Mouse (Mus musculus) layer of hippocampus, adult 11-12 months (tissue): ENCODE measurements around the gene Smc3.
"Not testable (repeated sequence)": the region's sequence is repeated elsewhere in the genome, so short reads cannot be mapped to it uniquely, and the experiment has no call there.

Experiments
- DNase-seq: peaks from one replicate; pipeline ENCODE4 v3.0.0; 2022; ENCODE audit warnings: low spot score

Gene Smc3

DNA sequence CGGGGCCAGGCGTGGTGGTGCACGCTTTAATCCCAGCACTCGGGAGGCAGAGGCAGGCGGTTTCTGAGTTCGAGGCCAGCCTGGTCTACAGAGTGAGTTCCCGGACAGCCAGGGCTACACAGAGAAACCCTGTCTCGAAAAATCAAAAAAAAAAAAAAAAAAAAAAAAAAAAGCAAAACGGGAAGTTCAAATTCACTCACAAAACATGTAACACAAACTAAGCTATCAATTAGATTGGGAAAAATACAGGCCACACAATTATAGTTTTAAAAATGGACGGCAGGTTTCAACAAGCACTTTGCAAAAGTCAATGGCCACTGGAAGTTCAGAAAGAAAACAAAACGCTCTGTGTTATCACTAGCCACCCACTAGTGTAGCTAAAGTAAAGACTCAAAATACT is 56.2 kb downstream of the Smc3 start:
- DNase-seq, result not testable (repeated sequence)

DNA sequence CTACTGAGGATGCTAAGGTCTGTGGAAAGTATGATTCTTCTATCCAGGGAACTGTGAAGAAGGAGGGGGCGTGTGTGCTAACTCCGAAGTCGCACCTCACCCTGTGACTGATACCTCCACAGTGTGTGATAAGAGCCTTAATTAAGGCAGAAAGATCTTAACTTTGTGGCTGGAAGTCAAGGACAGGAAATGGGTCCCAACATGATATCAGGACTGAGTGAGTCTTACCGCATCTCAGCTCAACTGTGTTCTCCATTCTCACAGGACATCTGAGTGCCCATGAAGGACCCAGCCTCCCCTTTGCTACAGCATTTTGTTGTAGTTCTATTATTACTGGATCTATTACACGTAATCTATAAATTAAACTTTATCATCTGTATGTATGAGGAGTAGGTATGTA is 57.2 kb downstream of the Smc3 start:
- DNase-seq, result no peak

DNA sequence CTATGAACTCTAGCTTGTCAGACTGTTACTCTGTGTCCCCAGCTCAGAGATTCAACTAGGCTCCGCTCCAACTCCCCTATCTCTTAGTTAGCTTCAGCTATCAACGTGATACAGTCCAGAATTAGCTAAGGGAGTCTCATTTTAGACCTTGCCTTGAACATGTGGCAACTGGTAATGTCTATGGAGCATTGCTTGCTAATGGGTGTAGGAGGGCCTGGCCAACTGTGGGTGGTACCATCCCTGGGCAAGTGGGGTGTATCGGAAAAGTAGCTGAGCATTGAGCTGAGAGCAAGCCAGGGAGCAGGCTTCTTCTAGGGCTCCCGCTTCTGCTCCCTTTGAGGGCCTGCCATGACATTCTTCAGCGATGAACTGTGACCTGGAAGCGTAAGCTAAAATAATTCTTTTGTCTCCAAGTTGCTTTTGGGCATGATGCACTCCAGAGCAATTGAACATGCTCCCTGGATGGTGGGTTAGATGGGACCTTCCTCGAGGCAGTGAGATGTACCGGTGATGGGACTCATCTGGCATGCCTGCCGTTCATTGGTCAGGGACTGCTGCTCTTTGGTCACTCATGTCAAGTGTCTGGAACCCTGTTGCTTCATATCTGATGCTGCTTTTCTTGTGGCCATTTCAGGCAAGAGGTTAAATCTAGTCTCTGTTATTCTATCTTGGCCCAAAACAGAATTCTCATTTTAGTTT is 60.7 kb downstream of the Smc3 start:
- DNase-seq, result no peak

GRCm38 (mm10) chr19:53661938-53662722 is 61.9 kb downstream of the Smc3 start:
- DNase-seq, result no peak

- no peak for DNase-seq
These were observed 64.6 kb downstream of the Smc3 start for GRCm38 (mm10) chr19:53664831-53665230.

GRCm38 (mm10) chr19:53665391-53665790 is 65.2 kb downstream of the Smc3 start:
- no peak for DNase-seq

DNA sequence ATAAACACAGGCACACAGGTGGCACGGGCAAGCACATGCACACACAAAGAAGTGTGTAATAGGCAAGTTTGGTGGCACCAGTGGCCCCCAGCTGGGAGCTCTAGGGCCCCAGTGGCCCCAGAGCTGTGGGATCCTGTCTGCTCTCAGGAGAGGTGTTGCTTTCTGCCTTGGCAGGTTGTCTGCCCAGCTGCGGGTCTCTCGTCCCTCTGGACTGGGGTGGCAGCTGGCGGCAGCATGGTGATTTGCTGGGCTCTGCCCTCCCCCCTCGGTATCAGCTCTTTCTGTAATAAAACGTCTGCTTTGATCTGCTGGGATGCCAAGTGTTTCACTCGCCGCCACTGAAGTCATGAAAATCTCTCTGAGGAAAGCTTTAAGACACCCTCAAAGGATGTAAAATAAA is 66.5 kb downstream of the Smc3 start:
- no peak for DNase-seq

GRCm38 (mm10) chr19:53668821-53669220 is 68.6 kb downstream of the Smc3 start:
- DNase-seq, result no peak

GRCm38 (mm10) chr19:53670625-53671141 is 70.5 kb downstream of the Smc3 start:
- DNase-seq, result no peak

DNA sequence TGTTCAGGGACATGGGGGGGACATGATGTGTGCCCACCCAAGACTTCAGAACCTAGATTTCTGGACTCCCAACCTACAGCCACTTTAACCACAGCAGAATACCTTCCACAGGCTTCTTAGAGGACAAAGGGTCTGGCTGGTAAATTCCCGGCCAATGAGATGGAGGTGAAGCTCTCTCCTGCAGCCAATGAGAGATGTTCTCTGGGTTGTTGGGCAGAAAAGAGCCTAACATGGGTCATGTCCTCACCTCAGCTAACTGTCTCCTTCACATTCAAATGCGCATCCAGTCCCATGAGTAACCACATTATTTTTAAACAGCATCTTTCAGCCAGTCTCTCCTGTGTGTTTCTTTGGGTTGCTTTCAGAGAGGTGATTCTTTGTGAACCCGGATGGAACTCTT is 71.2 kb downstream of the Smc3 start:
- DNase-seq, result no peak

GRCm38 (mm10) chr19:53674131-53674925 is 74.1 kb downstream of the Smc3 start:
- DNase-seq, result no peak

- no peak for DNase-seq
These were observed 76.0 kb downstream of the Smc3 start for GRCm38 (mm10) chr19:53676228-53676627.

- DNase-seq, result no peak
These were observed 76.8 kb downstream of the Smc3 start, which contains the start of gene Rbm20 for GRCm38 (mm10) chr19:53676718-53677634. Gene Rbm20, plus strand, starts transcription at chr19:53677306.

- no peak for DNase-seq
These were observed 79.0 kb downstream of the Smc3 start for GRCm38 (mm10) chr19:53679194-53679593.

DNA sequence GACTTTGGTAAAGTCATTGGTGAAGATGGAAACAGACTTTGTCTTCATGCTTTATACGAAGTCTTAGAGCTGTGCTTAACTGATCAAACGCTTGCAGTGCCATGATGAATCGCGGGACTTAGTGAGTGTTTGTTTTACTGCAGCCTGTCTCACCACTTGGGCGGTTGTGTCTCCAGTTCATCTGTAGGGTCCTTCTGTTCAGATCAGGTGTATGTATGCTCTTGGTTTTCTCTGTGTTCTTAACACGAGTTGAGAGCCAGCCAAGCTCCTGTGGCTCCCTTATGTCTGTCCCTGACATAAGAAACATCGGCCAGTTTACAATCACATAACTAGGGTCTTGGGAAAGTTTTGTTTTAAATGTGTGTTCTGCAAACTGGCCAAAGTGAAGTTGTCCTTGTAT is 79.8 kb downstream of the Smc3 start:
- no peak for DNase-seq

- DNase-seq, result no peak
These were observed 82.2 kb downstream of the Smc3 start for GRCm38 (mm10) chr19:53682427-53682826.

DNA sequence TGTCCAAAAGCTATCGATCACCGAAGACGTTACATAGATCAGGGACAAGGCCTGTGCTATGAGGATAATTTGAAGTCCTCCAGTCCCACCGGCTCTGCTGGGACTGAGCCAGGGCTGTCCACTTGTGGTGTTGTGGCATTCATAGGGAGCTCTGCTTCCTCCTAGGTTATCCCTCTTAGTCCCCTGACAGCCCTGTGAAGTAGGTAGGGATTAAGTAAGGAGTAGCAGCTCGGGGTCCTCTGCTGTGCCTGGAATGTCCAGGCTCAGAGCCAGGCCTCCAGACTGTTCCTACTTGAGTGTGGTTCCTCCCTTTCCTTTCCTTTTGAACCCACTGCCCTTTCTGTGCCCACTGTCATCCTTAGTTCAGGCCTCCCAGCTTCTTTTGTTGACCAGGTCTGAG is 87.4 kb downstream of the Smc3 start:
- DNase-seq, result no peak

GRCm38 (mm10) chr19:53690816-53691215 is 90.6 kb downstream of the Smc3 start:
- no peak for DNase-seq

GRCm38 (mm10) chr19:53694020-53694419 is 93.8 kb downstream of the Smc3 start:
- no peak for DNase-seq
